Mouse (Mus musculus) forebrain, postnatal 0 days (tissue): ENCODE data around the gene Pcdh15. TPM values are rescaled to one million over a fixed set of nuclear protein-coding genes. Genes with fewer than 3 reads are reported as not detected.

Experiments used
- ATAC-seq: fragments of 200-750 bp; cut with Nextera tagmentation; 2 replicates; pipeline ENCODE4 v1.8.0; 2017; ENCODE audit warnings: mild to moderate bottlenecking, moderate library complexity
- DNase-seq: peaks from one replicate; pipeline ENCODE4 v3.0.0-alpha.2; 2015
- H3K27ac ChIP-seq: fragments of 300-500 bp; sonication (generic); 2 replicates; pipeline ENCODE4 v1.5.1; 2014; ENCODE audit warnings: low read depth, mild to moderate bottlenecking, antibody characterized with exemption, low read length, moderate library complexity, mixed read lengths
- H3K27me3 ChIP-seq: fragments of 300-500 bp; sonication (generic); 2 replicates; pipeline ENCODE4 v1.6.1; 2014; ENCODE audit warnings: mild to moderate bottlenecking, low read length, mixed read lengths; ENCODE audit not compliant: insufficient read depth
- H3K36me3 ChIP-seq: fragments of 300-500 bp; sonication (generic); 2 replicates; pipeline ENCODE4 v1.6.1; 2014; ENCODE audit warnings: mild to moderate bottlenecking, moderate library complexity; ENCODE audit not compliant: insufficient read depth
- H3K4me1 ChIP-seq: fragments of 300-500 bp; sonication (generic); 2 replicates; pipeline ENCODE4 v1.6.1; 2014; ENCODE audit warnings: antibody characterized with exemption; ENCODE audit not compliant: insufficient read depth
- H3K4me2 ChIP-seq: fragments of 300-500 bp; sonication (generic); 2 replicates; pipeline ENCODE4 v1.6.1; 2014; ENCODE audit warnings: low read depth, mild to moderate bottlenecking, moderate library complexity
- H3K4me3 ChIP-seq: fragments of 300-500 bp; sonication (generic); 2 replicates; pipeline ENCODE4 v1.5.1; 2014; ENCODE audit warnings: low read depth, low read length, mixed read lengths
- H3K9ac ChIP-seq: fragments of 300-500 bp; sonication (generic); 2 replicates; pipeline ENCODE4 v1.6.1; 2014; ENCODE audit warnings: mild to moderate bottlenecking
- H3K9me3 ChIP-seq: fragments of 300-500 bp; sonication (generic); 2 replicates; pipeline ENCODE4 v1.6.1; 2016; ENCODE audit warnings: low read length
- CTCF ChIP-seq: sonication (generic); IDR thresholded peaks from 2 replicates; pipeline ENCODE4 v1.5.1; 2016; ENCODE audit warnings: antibody characterized with exemption, control low read depth, low read depth
- WGBS: fragments of 180-500 bp; shearing (Covaris S2); extraction: QIAGEN DNeasy Blood & Tissue Kit; methylation state at CpG from one replicate; pipeline ENCODE4 v1.1.7; 2014; 5-methylcytosine and 5-hydroxymethylcytosine counted together
- polyA plus RNA-seq: library from polyadenylated mRNA; unstranded; fragments of >200 nt; fragmentation: Nextera tagmentation; extraction: Ambion mirVana; gene quantifications from 2 replicates; pipeline ENCODE4 v1.2.1, GENCODE M21; 2015
- total RNA-seq: library from RNA; depleted of rRNA; stranded (reverse); fragments of >200 nt; gene quantifications from 2 replicates; pipeline ENCODE4 v1.2.3, GENCODE M21; 2014

The Pcdh15 gene
- total and polyA plus RNA-seq, 2 experiments from 2014 or later = 4.0 to 27.1 TPM

GRCm38 (mm10) chr10:74129665-74130064, 1030.5 kb downstream of the Pcdh15 start:
- Histone ChIP-seq H3K4me2 (no peak overlapping the region), H3K9me3 (no peaks in the 10 kb centered on the region), H3K27ac (no peak overlapping the region), H3K36me3 (no peaks in the 10 kb centered on the region), H3K27me3 (no peaks in the 10 kb centered on the region), H3K4me3 (no peak overlapping the region), H3K4me1 (no peaks in the 10 kb centered on the region), H3K9ac (no peak overlapping the region)
- no peak for TF ChIP-seq CTCF
- DNase-seq (no peak), ATAC-seq (no peak)

DNA sequence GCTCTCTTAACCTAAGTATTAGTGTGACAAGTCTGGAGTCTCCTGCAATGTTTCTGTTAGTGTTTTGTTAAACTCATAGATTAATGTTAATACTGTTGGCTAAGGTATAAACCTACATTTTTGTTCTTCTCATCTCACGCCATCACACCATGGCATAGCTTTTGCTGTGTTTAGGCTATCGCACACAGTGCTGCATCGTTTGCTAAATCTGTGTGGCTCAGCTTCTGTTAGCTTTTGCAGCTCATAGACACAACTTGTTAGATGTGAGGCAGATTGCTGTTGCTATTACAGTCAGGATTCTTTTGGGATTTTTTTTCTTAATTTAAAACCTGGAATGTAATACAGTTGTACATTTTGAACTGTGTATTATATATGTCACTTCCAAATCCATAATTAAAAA, 1031.7 kb downstream of the Pcdh15 start:
- no peaks in the 10 kb centered on the region for H3K36me3 ChIP-seq
- TF ChIP-seq CTCF = no peak
- H3K4me2 ChIP-seq = no peak overlapping the region
- DNase-seq = peak; percentile 16
- H3K9me3 ChIP-seq = no peaks in the 10 kb centered on the region
- H3K4me1 ChIP-seq = no peaks in the 10 kb centered on the region
- 58% methylated on average over 3 of the region's 3 CpGs for WGBS
- no peak overlapping the region for H3K4me3 ChIP-seq
- H3K27ac ChIP-seq = no peak overlapping the region
- peak; percentile 64 for ATAC-seq
- H3K9ac ChIP-seq = no peak overlapping the region
- no peaks in the 10 kb centered on the region for H3K27me3 ChIP-seq

GRCm38 (mm10) chr10:74147966-74148365, 1048.8 kb downstream of the Pcdh15 start:
- no peak for ATAC-seq
- no peak overlapping the region for H3K4me2 ChIP-seq
- H3K27ac ChIP-seq = no peak overlapping the region
- no peaks in the 10 kb centered on the region for H3K9me3 ChIP-seq
- H3K4me1 ChIP-seq = no peaks in the 10 kb centered on the region
- no peak for TF ChIP-seq CTCF
- no peak overlapping the region for H3K4me3 ChIP-seq
- no peak overlapping the region for H3K9ac ChIP-seq
- H3K27me3 ChIP-seq = no peaks in the 10 kb centered on the region
- DNase-seq = no peak
- H3K36me3 ChIP-seq = no peaks in the 10 kb centered on the region

DNA sequence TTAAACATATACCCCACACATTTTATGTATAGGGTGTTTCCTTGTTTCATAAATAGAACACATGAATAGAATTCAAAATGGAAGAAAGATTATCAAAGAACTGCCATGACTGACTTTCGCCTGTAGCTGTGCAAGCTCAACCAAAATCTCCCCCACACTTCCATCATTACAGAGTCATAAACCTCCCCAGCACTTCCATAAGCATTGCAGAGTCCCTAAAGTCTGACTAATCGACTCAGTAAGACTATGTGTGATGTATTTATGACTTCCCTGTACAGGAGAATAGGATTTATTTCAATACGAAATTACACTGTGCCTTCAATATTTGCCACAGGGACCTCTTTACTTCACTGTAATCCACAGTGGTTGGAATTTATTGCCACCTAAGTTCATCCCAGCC, 1082.8 kb downstream of the Pcdh15 start:
- Histone ChIP-seq H3K4me1 (no peaks in the 10 kb centered on the region), H3K9ac (no peak overlapping the region), H3K36me3 (no peaks in the 10 kb centered on the region), H3K9me3 (no peaks in the 10 kb centered on the region), H3K4me2 (no peak overlapping the region), H3K4me3 (no peak overlapping the region), H3K27me3 (no peaks in the 10 kb centered on the region), H3K27ac (no peak overlapping the region)
- DNase-seq (no peak), ATAC-seq (no peak)
- 71% methylated on average over 3 of the region's 3 CpGs for WGBS
- TF ChIP-seq CTCF = no peak

GRCm38 (mm10) chr10:74203650-74204049, 1104.5 kb downstream of the Pcdh15 start:
- H3K9me3 ChIP-seq = no peaks in the 10 kb centered on the region
- no peaks in the 10 kb centered on the region for H3K27me3 ChIP-seq
- no peaks in the 10 kb centered on the region for H3K4me1 ChIP-seq
- no peaks in the 10 kb centered on the region for H3K36me3 ChIP-seq
- H3K9ac ChIP-seq = no peak overlapping the region
- ATAC-seq (no peak; the same call in 1 of the 2 replicates), DNase-seq (peak; percentile 82)
- H3K4me3 ChIP-seq = no peak overlapping the region
- H3K4me2 ChIP-seq = no peak overlapping the region
- peak; percentile 82 for TF ChIP-seq CTCF
- H3K27ac ChIP-seq = no peak overlapping the region

GRCm38 (mm10) chr10:74217268-74217667, 1118.1 kb downstream of the Pcdh15 start:
- Histone ChIP-seq H3K36me3 (no peaks in the 10 kb centered on the region), H3K27ac (no peak overlapping the region), H3K4me2 (no peak overlapping the region), H3K9me3 (no peaks in the 10 kb centered on the region), H3K9ac (no peak overlapping the region), H3K27me3 (no peaks in the 10 kb centered on the region), H3K4me1 (no peaks in the 10 kb centered on the region), H3K4me3 (no peak overlapping the region)
- TF ChIP-seq CTCF = no peak; the same call in 1 of the 2 replicates
- 47% methylated on average over 1 of the region's 1 CpGs for WGBS
- no peak for DNase-seq
- ATAC-seq = no peak

DNA sequence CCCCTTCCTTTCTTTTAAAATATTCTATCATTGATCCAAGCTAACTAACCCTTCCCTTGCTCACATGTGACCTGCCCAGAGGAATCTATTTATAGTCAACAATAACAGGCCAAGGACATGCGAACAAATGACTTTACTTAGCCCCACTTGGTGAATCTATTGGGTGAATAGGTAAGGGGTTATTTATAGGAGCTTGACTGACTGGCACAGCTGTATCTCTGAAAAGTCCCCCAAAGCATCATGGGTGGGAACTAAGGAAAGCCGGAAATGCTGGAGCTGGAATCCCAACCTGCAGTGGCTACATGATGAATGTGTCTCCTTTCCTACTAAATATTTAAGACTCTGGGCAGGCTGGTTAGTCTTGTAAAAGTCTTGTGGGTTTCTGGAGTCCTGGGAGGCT, 1121.3 kb downstream of the Pcdh15 start:
- H3K36me3 ChIP-seq = no peaks in the 10 kb centered on the region
- no peak overlapping the region for H3K27ac ChIP-seq
- DNase-seq (no peak), ATAC-seq (no peak)
- TF ChIP-seq CTCF = no peak
- no peaks in the 10 kb centered on the region for H3K4me1 ChIP-seq
- H3K27me3 ChIP-seq = no peaks in the 10 kb centered on the region
- no peak overlapping the region for H3K4me2 ChIP-seq
- H3K4me3 ChIP-seq = no peak overlapping the region
- 82% methylated on average over 2 of the region's 2 CpGs for WGBS
- no peak overlapping the region for H3K9ac ChIP-seq
- no peaks in the 10 kb centered on the region for H3K9me3 ChIP-seq
